Mouse (Mus musculus) limb, embryonic 13.5 days (tissue): Measurements from ENCODE around the gene Tsks. TPM values are rescaled to one million over a fixed set of nuclear protein-coding genes. Genes with fewer than 3 reads are reported as not detected.
A peak's percentile ranks its signal among the peaks of the same experiment; 100 is the strongest.

ENCODE experiments used
- ATAC-seq: fragments of 200-750 bp; cut with Nextera tagmentation; 2 replicates; pipeline ENCODE4 v1.8.0; 2017; ENCODE audit warnings: low read depth, moderate number of reproducible peaks, moderate TSS enrichment; ENCODE audit not compliant: low FRiP score
- H3K27ac ChIP-seq: fragments of 300-500 bp; sonication (generic); 2 replicates; pipeline ENCODE4 v1.5.1; 2015; ENCODE audit warnings: inconsistent platforms, mild to moderate bottlenecking, moderate library complexity
- H3K27me3 ChIP-seq: fragments of 300-500 bp; sonication (generic); 2 replicates; pipeline ENCODE4 v1.6.1; 2015; ENCODE audit warnings: mild to moderate bottlenecking, inconsistent platforms
- H3K36me3 ChIP-seq: fragments of 300-500 bp; sonication (generic); 2 replicates; pipeline ENCODE4 v1.6.1; 2015; ENCODE audit warnings: inconsistent platforms, mild to moderate bottlenecking, moderate library complexity
- H3K4me1 ChIP-seq: fragments of 300-500 bp; sonication (generic); 2 replicates; pipeline ENCODE4 v1.6.1; 2015; ENCODE audit warnings: inconsistent platforms
- H3K4me2 ChIP-seq: fragments of 300-500 bp; sonication (generic); replicated peaks from 2 replicates; pipeline ENCODE4 v1.6.1; 2015; ENCODE audit warnings: inconsistent platforms, mild to moderate bottlenecking, moderate library complexity
- H3K4me3 ChIP-seq: fragments of 300-500 bp; sonication (generic); 2 replicates; pipeline ENCODE4 v1.5.1; 2015; ENCODE audit warnings: moderate library complexity, mild to moderate bottlenecking, inconsistent platforms
- H3K9ac ChIP-seq: fragments of 300-500 bp; sonication (generic); 2 replicates; pipeline ENCODE4 v1.6.1; 2015; ENCODE audit warnings: mild to moderate bottlenecking, inconsistent platforms
- H3K9me3 ChIP-seq: fragments of 300-500 bp; sonication (generic); 2 replicates; pipeline ENCODE4 v1.6.1; 2016; ENCODE audit warnings: inconsistent platforms
- WGBS: fragments of 180-500 bp; shearing (Covaris S2); methylation state at CpG from one replicate; pipeline ENCODE4 v1.1.7; 2015; 5-methylcytosine and 5-hydroxymethylcytosine counted together
- polyA plus RNA-seq: library from polyadenylated mRNA; unstranded; fragments of >200 nt; fragmentation: Nextera tagmentation; extraction: Ambion mirVana; gene quantifications from 2 replicates; pipeline ENCODE4 v1.2.1, GENCODE M21; 2015

Gene Tsks
- polyA plus RNA-seq, 1 experiment from 2014 or later = 0.25 TPM

DNA sequence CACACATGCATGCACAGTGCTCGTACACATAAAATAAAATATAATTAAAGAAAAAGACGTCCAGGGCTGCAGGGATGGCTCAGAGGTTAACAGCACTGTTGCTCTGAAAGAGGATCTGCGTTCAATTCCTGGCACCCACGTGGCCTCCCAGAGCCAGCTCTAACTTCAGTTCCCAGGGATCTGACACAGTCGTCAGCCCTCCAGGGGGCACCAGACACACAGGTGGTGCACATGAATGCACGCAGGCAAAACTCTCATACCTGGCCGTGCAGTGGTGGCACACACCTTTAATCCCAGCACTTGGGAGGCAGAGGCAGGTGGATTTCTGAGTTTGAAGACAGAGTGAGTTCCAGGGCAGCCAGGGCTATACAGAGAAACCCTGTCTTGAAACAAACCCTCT lies 23.0 kb downstream of the Tsks start:
- no peaks in the 10 kb centered on the region for H3K27me3 ChIP-seq
- no peak for ATAC-seq
- peaks cover 57% of the 10 kb centered on the region for H3K36me3 ChIP-seq
- WGBS = 78% methylated on average over 7 of the region's 7 CpGs
- H3K4me1 ChIP-seq = peaks cover 5% of the 10 kb centered on the region
- no peak overlapping the region for H3K4me3 ChIP-seq
- H3K27ac ChIP-seq = no peak overlapping the region
- H3K4me2 ChIP-seq = no peak overlapping the region
- H3K9me3 ChIP-seq = no peaks in the 10 kb centered on the region
- H3K9ac ChIP-seq = no peak overlapping the region

DNA sequence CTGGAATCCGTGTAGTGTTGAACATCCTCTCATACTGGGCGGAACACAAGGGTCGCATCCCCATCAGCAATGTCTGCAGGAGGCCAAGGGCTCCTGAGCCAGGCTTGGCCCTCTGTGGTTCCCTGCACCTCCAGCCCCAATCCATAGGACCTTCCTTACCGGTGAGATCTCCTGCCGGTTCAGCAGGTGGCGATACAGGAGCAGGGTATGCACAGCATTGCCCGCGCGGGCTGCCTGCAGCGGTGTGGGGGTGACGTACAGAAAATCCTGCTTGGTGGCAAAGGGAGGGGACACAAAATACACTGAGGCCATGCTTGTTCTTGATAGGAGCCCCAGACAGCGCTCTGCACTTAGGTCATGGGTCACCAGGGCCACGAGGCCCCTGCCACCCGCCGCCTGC lies 23.6 kb downstream of the Tsks start:
- Histone ChIP-seq H3K4me3 (no peak overlapping the region), H3K27me3 (no peaks in the 10 kb centered on the region), H3K4me2 (no peak overlapping the region), H3K36me3 (peaks cover 50% of the 10 kb centered on the region), H3K9ac (no peak overlapping the region), H3K9me3 (no peaks in the 10 kb centered on the region), H3K27ac (no peak overlapping the region), H3K4me1 (peaks cover 12% of the 10 kb centered on the region)
- WGBS = 72% methylated on average over 15 of the region's 15 CpGs
- ATAC-seq = no peak

DNA sequence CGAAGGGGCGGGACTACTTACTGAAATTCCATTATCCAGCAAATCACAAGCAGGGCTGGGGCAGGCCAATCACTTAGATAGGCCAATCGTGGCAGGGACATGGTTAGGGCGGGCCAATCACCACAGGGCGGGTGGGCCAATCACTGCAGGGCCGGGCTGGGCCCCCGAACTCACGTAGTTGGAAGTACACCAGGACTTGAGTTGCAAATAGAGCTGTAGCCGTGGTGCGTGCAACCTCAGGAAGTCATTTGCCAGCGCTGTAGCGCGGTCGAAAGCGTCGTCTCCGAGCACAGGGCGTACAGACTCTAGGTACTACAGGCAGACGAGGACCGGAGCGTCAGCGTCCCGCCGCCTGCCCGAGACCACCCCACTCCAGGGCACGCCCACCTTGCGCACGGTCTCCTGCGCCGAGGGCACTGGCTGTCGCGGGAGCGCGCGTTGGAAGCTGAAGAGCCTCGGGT lies 27.3 kb downstream of the Tsks start:
- ATAC-seq = peak; percentile 97
- peak overlapping the region; percentile 55 for H3K4me3 ChIP-seq
- peaks cover 35% of the 10 kb centered on the region for H3K4me1 ChIP-seq
- peak overlapping the region; percentile 69 for H3K9ac ChIP-seq
- no peaks in the 10 kb centered on the region for H3K27me3 ChIP-seq
- H3K4me2 ChIP-seq = peak overlapping the region; percentile 73
- no peaks in the 10 kb centered on the region for H3K9me3 ChIP-seq
- H3K36me3 ChIP-seq = peaks cover 19% of the 10 kb centered on the region
- WGBS = under 1% methylated on average over 36 of the region's 36 CpGs
- H3K27ac ChIP-seq = peak overlapping the region; percentile 85

DNA sequence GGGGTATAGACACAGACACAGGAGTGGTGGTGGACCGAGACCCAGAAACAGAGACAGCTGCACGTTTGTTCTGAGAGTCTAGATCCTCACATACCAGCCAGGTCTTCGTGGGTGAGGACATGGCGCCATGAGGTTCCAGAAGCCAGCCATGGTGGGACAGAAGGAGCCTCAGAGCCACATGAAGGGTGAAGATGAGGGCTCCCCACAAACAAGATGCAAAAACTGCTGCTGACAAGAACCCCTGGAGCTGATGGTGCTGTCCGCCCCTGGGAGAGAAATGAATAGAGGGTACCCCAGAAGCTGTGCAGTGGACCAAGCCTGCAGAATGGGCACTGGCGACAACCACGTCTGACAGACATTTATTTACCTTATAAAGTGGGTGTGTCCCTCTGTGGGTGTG lies 28.1 kb downstream of the Tsks start:
- no peaks in the 10 kb centered on the region for H3K27me3 ChIP-seq
- ATAC-seq = no peak
- H3K36me3 ChIP-seq = peaks cover 19% of the 10 kb centered on the region
- peak overlapping the region; percentile 69 for H3K9ac ChIP-seq
- H3K9me3 ChIP-seq = no peaks in the 10 kb centered on the region
- H3K4me1 ChIP-seq = peaks cover 35% of the 10 kb centered on the region
- peak overlapping the region; percentile 73 for H3K4me2 ChIP-seq
- H3K27ac ChIP-seq = peak overlapping the region; percentile 85; the same call in 1 of the 2 replicates
- WGBS = 70% methylated on average over 7 of the region's 7 CpGs
- peak overlapping the region; percentile 55 for H3K4me3 ChIP-seq

DNA sequence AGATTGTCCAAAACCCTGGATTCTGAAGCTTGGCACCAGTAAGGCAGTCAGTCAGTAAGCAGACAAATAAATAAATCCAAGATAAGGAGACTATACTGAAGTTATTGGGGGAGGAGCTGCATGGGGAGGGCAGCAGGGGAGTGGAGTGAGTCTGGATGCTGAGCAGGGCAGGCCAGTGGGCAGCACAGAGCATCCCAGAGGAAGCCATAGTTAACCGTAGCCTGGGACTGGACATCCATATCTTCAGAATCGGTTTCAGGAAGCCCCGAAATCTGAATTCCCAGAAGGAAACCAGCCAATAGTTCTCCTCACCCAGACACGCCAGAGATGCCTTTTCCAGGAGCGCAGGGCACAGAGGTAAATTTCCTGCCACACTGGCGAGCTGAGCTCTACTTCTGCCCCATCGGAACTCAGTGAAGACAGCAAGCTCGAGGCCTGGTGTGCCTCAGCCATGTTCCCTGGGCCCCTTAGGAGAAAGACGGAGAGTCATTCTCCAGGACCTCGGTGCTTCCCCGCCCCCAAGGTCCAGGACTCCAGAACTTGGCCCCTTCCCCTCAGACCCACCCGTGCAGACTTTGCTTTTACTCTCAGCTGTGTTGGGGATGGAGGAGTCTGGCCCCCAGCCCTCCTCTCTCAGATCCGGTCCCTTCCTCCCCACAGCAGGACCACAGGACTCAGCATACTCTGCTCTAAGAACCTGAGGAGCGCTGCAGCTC lies 30.6 kb downstream of the Tsks start:
- Histone ChIP-seq H3K9me3 (no peaks in the 10 kb centered on the region), H3K9ac (peak overlapping the region; percentile 70), H3K4me2 (peak overlapping the region; percentile 77), H3K27ac (peak overlapping the region; percentile 88), H3K27me3 (no peaks in the 10 kb centered on the region), H3K4me1 (peaks cover 35% of the 10 kb centered on the region), H3K36me3 (peaks cover 34% of the 10 kb centered on the region), H3K4me3 (peak overlapping the region; percentile 56)
- ATAC-seq = no peak
- WGBS = 42% methylated on average over 14 of the region's 14 CpGs

DNA sequence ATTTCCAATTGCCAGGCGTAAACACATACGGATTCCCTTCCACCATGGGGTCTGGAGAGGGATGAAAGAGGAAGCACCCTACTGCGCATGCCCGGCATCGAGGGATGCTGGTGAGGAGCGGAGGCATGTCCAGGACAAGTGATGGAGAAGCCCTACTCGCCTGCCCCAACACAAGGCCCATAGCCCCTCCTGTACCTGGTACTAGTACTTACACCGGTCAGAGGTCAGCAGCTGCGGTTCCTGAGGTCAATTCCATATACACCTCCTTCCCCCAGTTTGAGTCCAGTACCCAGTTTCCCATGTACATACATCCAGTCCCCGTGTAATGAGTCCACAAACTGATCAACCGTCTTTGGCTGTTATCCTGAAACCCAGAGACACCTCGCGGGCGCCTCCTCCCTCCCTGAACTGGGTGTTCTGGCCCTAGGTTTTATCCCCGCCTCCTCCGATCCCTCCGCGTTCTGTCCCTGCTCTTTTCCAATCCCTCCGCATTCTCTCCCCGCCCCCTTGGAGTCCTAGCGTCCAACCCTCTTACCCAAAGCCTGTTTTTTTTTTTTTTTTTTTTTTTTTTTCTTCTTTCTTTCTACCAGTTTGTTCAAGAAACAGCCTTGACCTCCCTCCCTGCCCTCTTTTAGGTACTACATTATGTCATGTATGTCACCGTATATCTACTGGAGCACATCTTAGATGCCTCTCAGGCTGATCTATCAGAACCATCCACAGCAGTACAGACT lies 31.5 kb downstream of the Tsks start, which contains the start of gene Cpt1c:
Gene Cpt1c, minus strand, starts transcription at position 469 of the 734 bp plus-strand sequence.
- no peaks in the 10 kb centered on the region for H3K27me3 ChIP-seq
- H3K4me1 ChIP-seq = peaks cover 35% of the 10 kb centered on the region
- 2% methylated on average over 22 of the region's 22 CpGs for WGBS
- H3K9me3 ChIP-seq = no peaks in the 10 kb centered on the region
- peaks cover 44% of the 10 kb centered on the region for H3K36me3 ChIP-seq
- peak; percentile 49; the same call in 1 of the 2 replicates for ATAC-seq
- peak within 1 kb of the TSS; percentile 77 for H3K4me2 ChIP-seq
- H3K9ac ChIP-seq = peak within 1 kb of the TSS; percentile 70
- peak within 1 kb of the TSS; percentile 88 for H3K27ac ChIP-seq
- peak within 1 kb of the TSS; percentile 56 for H3K4me3 ChIP-seq

DNA sequence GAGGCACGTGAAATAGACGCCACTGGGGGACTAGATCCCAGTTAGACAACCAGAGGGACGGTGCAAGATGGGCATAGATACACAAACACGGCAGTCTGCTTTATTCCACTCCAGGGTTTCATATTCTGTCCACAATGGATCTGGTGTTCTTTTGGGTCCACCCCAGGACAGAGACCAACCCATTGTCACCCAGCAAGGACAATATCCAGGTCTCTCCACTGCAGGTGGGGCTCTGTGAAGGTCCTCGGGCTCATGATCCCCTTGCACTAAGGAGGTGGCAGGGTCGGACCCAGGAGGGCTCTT lies 32.1 kb downstream of the Tsks start:
- no peak for ATAC-seq
- Histone ChIP-seq H3K9ac (0 out of 2 replicates have a peak overlapping the region, but pooled peaks have one; percentile 45), H3K9me3 (no peaks in the 10 kb centered on the region), H3K4me2 (peak overlapping the region; percentile 77), H3K4me1 (peaks cover 32% of the 10 kb centered on the region), H3K27me3 (no peaks in the 10 kb centered on the region), H3K4me3 (peak overlapping the region; percentile 56), H3K36me3 (peaks cover 49% of the 10 kb centered on the region), H3K27ac (peak overlapping the region; percentile 88; the same call in 1 of the 2 replicates)
- WGBS = 26% methylated on average over 6 of the region's 6 CpGs

DNA sequence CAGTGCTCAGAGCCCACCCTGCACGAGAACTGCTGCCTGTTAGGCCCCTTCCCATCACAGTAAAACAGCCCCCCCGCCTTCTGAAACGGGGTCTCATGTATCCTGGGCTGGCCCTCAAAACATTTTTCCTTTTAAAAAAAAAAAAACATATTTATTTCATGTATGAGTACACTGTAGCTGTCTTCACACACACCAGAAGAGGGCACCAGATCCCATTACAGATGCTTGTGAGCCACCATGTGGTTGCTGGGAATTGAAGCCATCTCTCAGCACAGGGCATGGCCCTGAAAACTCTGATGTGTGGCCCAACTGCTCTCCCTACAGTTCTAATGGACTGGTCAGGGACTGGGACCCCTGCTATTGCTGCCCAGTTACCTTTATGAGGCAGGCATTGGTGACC lies 35.3 kb downstream of the Tsks start:
- Histone ChIP-seq H3K9ac (no peak overlapping the region), H3K36me3 (peaks cover 79% of the 10 kb centered on the region)
- 89% methylated on average over 3 of the region's 3 CpGs for WGBS

DNA sequence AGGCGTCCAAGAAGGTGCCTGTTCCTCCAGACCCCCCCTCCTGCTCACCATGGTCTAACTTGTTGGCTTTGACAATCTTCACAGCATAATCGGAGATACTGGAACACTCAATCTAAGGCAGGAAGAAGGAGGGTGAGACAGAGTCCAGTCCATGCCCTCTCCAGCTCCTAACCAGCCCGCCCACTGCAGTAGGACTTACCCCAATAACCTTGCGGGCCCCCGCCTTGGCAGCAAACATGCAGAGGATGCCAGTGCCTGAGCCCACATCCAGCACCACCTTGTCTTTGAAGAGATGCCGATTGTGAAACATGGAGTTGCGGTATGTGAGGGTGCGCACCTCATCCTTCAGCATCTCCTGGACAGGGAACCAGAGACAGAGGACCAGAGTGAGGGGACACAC lies 38.5 kb downstream of the Tsks start:
- no peaks in the 10 kb centered on the region for H3K27me3 ChIP-seq
- H3K36me3 ChIP-seq = peaks cover 72% of the 10 kb centered on the region
- 95% methylated on average over 8 of the region's 8 CpGs for WGBS
- H3K4me3 ChIP-seq = no peak overlapping the region
- no peak overlapping the region for H3K9ac ChIP-seq
- H3K4me2 ChIP-seq = no peak overlapping the region
- H3K4me1 ChIP-seq = peaks cover 20% of the 10 kb centered on the region
- H3K9me3 ChIP-seq = no peaks in the 10 kb centered on the region
- H3K27ac ChIP-seq = no peak overlapping the region
- no peak for ATAC-seq

More for the DNA sequence above, 35.3 kb downstream of the Tsks start:
- Histone ChIP-seq H3K27me3 (no peaks in the 10 kb centered on the region), H3K4me3 (no peak overlapping the region), H3K27ac (no peak overlapping the region), H3K4me1 (peaks cover 12% of the 10 kb centered on the region), H3K4me2 (no peak overlapping the region), H3K9me3 (no peaks in the 10 kb centered on the region)
- ATAC-seq = no peak

DNA sequence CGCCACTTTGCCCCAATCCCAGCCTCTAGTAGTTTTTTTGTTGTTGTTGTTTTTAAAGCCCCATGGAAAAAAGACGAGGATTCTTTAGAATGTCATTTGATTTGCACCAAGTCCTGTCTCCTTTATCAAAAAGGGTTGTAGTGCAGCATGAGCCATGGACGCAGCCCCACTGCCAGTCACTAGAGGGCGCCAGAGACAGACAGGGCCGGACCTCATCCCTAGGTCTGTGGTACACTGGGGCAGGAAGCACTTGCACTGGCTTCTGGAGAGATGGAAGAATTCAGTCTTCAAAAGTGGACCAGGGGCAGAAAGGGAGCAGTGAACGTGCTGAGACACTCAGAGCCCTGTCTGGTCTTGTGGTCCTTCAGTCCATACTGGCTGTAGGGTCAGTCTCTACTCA lies 40.1 kb downstream of the Tsks start:
- Histone ChIP-seq H3K27ac (no peak overlapping the region), H3K36me3 (peaks cover 57% of the 10 kb centered on the region), H3K4me2 (0 out of 2 replicates have a peak overlapping the region, but pooled peaks have one; percentile 71), H3K4me1 (peaks cover 25% of the 10 kb centered on the region), H3K9ac (no peak overlapping the region), H3K4me3 (no peak overlapping the region), H3K9me3 (no peaks in the 10 kb centered on the region), H3K27me3 (no peaks in the 10 kb centered on the region)
- ATAC-seq = no peak
- 38% methylated on average over 6 of the region's 6 CpGs for WGBS

DNA sequence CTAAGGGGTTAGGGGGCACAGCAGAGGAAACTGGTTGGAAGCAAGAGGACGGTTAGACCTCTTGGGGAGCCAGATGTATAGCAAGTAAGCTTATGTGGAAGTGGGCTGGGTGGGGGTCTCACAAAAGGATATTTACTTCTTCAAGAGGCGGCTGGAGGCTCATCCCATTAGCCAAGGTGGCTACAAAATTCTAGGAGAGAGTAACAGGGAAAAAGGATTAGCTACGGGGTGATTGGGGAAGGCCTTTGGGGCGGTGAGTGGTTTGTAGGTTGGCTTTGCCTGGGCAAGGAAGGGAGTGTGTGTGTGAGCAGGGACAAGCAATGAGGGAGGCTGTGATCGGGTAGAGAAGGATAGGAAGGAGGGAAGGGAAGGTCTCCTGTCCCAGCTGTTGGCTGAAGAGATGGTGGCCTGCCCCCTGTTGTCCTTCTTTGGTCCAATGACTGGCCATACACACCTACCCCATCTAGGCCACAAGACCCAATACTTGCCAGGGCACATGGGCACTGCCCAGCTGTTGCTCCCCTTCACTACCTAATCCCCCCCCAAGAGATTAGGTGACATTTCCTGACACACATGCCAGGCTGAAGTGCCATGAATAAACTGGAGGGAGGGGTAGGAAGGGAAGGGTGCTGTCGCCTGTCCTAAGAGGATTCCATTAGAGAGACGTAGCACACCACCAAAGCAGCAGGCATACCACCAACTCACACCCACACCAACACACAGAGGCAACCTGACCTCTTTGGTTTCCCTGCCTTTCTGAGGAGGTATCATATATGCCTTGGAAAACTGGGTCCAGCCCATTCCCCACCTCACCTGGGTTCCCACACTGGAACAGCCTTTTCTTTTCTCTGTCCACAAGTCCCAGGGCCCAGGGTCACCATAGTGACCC lies 41.2 kb downstream of the Tsks start:
- Histone ChIP-seq H3K9me3 (no peaks in the 10 kb centered on the region), H3K9ac (peak overlapping the region; percentile 99), H3K4me3 (peak overlapping the region; percentile 95), H3K4me1 (peaks cover 34% of the 10 kb centered on the region), H3K27me3 (no peaks in the 10 kb centered on the region), H3K4me2 (peak overlapping the region; percentile 71), H3K36me3 (peaks cover 50% of the 10 kb centered on the region), H3K27ac (peak overlapping the region; percentile 34; the same call in 1 of the 2 replicates)
- 86% methylated on average over 7 of the region's 7 CpGs for WGBS
- no peak for ATAC-seq
